Mouse (Mus musculus) midbrain, embryonic 14.5 days (tissue): ENCODE results near the gene Tle2. TPM values are rescaled to one million over a fixed set of nuclear protein-coding genes. Genes with fewer than 3 reads are reported as not detected.

Experiments used
- ATAC-seq: fragments of 200-750 bp; cut with Nextera tagmentation; 2 replicates; pipeline ENCODE4 v1.8.0; 2017; ENCODE audit warnings: moderate number of reproducible peaks, moderate library complexity; ENCODE audit not compliant: low FRiP score, low TSS enrichment
- DNase-seq: peaks from one replicate; pipeline ENCODE4 v3.0.0-alpha.2; 2015
- H3K27ac ChIP-seq: fragments of 300-500 bp; sonication (generic); replicated peaks from 2 replicates; pipeline ENCODE4 v1.5.1; 2014; ENCODE audit warnings: mild to moderate bottlenecking, low read depth, low read length, moderate library complexity
- H3K27me3 ChIP-seq: fragments of 300-500 bp; sonication (generic); 2 replicates; pipeline ENCODE4 v1.6.1; 2014; ENCODE audit warnings: low read length, control low read depth, mixed read lengths; ENCODE audit not compliant: control insufficient read depth, insufficient read depth
- H3K36me3 ChIP-seq: fragments of 300-500 bp; sonication (generic); 2 replicates; pipeline ENCODE4 v1.6.1; 2014; ENCODE audit warnings: low read length, control low read depth; ENCODE audit not compliant: control insufficient read depth, insufficient read depth
- H3K4me1 ChIP-seq: fragments of 300-500 bp; sonication (generic); 2 replicates; pipeline ENCODE4 v1.6.1; 2014; ENCODE audit warnings: mild to moderate bottlenecking, antibody characterized with exemption, low read length, control low read depth; ENCODE audit not compliant: control insufficient read depth, insufficient read depth
- H3K4me2 ChIP-seq: fragments of 300-500 bp; sonication (generic); 2 replicates; pipeline ENCODE4 v1.6.1; 2014; ENCODE audit warnings: mild to moderate bottlenecking, low read length, moderate library complexity
- H3K4me3 ChIP-seq: fragments of 300-500 bp; sonication (generic); replicated peaks from 2 replicates; pipeline ENCODE4 v1.5.1; 2014; ENCODE audit warnings: low read depth, low read length
- H3K9ac ChIP-seq: fragments of 300-500 bp; sonication (generic); replicated peaks from 2 replicates; pipeline ENCODE4 v1.6.1; 2014; ENCODE audit warnings: mild to moderate bottlenecking, low read length, moderate library complexity
- H3K9me3 ChIP-seq: fragments of 300-500 bp; sonication (generic); 2 replicates; pipeline ENCODE4 v1.6.1; 2016; ENCODE audit warnings: low read length, control low read depth, mixed read lengths; ENCODE audit not compliant: control insufficient read depth
- WGBS: fragments of 180-500 bp; shearing (Covaris S2); extraction: QIAGEN DNeasy Blood & Tissue Kit; methylation state at CpG from one replicate; pipeline ENCODE4 v1.1.7; 2014; 5-methylcytosine and 5-hydroxymethylcytosine counted together
- polyA plus RNA-seq: library from polyadenylated mRNA; unstranded; fragments of >200 nt; fragmentation: Nextera tagmentation; extraction: Ambion mirVana; gene quantifications from 2 replicates; pipeline ENCODE4 v1.2.1, GENCODE M21; 2014

Gene Tle2
- polyA plus RNA-seq, 1 experiment from 2014 or later: 20.4 TPM

GRCm38 (mm10) chr10:81601396-81601905 is 27.1 kb downstream of the Tle2 start:
- DNase-seq: no peak
- H3K4me2 ChIP-seq: peak overlapping the region; percentile 54
- peaks cover 10% of the 10 kb centered on the region; the same call in 1 of the 2 replicates for H3K27me3 ChIP-seq
- H3K4me1 ChIP-seq: peaks cover 33% of the 10 kb centered on the region
- WGBS: 12% methylated on average over 7 of the region's 7 CpGs
- no peak overlapping the region for H3K27ac ChIP-seq
- no peak for ATAC-seq
- no peaks in the 10 kb centered on the region for H3K9me3 ChIP-seq
- H3K9ac ChIP-seq: no peak overlapping the region
- H3K36me3 ChIP-seq: no peaks in the 10 kb centered on the region
- H3K4me3 ChIP-seq: no peak overlapping the region

- Histone ChIP-seq H3K36me3 (no peaks in the 10 kb centered on the region), H3K4me2 (no peak overlapping the region), H3K27me3 (peaks cover 6% of the 10 kb centered on the region; the same call in 1 of the 2 replicates), H3K9me3 (no peaks in the 10 kb centered on the region), H3K9ac (no peak overlapping the region), H3K27ac (0 out of 2 replicates have a peak overlapping the region, but pooled peaks have one; percentile 6), H3K4me1 (peaks cover 28% of the 10 kb centered on the region), H3K4me3 (no peak overlapping the region)
- peak; percentile 83 for DNase-seq
- no peak for ATAC-seq
- WGBS: 21% methylated on average over 4 of the region's 4 CpGs
Measured at GRCm38 (mm10) chr10:81602741-81603151, 28.4 kb downstream of the Tle2 start.

- no peaks in the 10 kb centered on the region for H3K36me3 ChIP-seq
- no peak overlapping the region for H3K4me3 ChIP-seq
- H3K9ac ChIP-seq: no peak overlapping the region
- no peaks in the 10 kb centered on the region for H3K9me3 ChIP-seq
- peak overlapping the region; percentile 71 for H3K4me2 ChIP-seq
- H3K4me1 ChIP-seq: peaks cover 28% of the 10 kb centered on the region
- ATAC-seq (no peak), DNase-seq (no peak)
- no peak overlapping the region for H3K27ac ChIP-seq
- peaks cover 6% of the 10 kb centered on the region; the same call in 1 of the 2 replicates for H3K27me3 ChIP-seq
- 78% methylated on average over 12 of the region's 12 CpGs for WGBS
Measured at GRCm38 (mm10) chr10:81604019-81604967, 29.9 kb downstream of the Tle2 start.

- H3K27me3 ChIP-seq: peaks cover 6% of the 10 kb centered on the region; the same call in 1 of the 2 replicates
- peak overlapping the region; percentile 49 for H3K4me3 ChIP-seq
- H3K9ac ChIP-seq: peak overlapping the region; percentile 53
- H3K27ac ChIP-seq: peak overlapping the region; percentile 92
- peak overlapping the region; percentile 71 for H3K4me2 ChIP-seq
- no peaks in the 10 kb centered on the region for H3K36me3 ChIP-seq
- no peaks in the 10 kb centered on the region for H3K9me3 ChIP-seq
- H3K4me1 ChIP-seq: peaks cover 28% of the 10 kb centered on the region
- DNase-seq (peak; percentile 96), ATAC-seq (peak; percentile 19)
- WGBS: 20% methylated on average over 29 of the region's 29 CpGs
Measured at GRCm38 (mm10) chr10:81604968-81605665, 30.8 kb downstream of the Tle2 start.

GRCm38 (mm10) chr10:81605666-81605973 is 31.3 kb downstream of the Tle2 start:
- no peak for DNase-seq
- WGBS: 3% methylated on average over 14 of the region's 14 CpGs

GRCm38 (mm10) chr10:81605974-81606751 is 31.8 kb downstream of the Tle2 start, which contains the start of gene BC025920:
Gene BC025920 (plus strand): TSS chr10:81606270.
- H3K4me2 ChIP-seq: peak within 1 kb of the TSS; percentile 85
- H3K36me3 ChIP-seq: no peaks in the 10 kb centered on the region
- H3K9ac ChIP-seq: peak within 1 kb of the TSS; percentile 54
- ATAC-seq: peak; percentile 89
- WGBS: under 1% methylated on average over 39 of the region's 39 CpGs
- no peaks in the 10 kb centered on the region for H3K9me3 ChIP-seq
- H3K27ac ChIP-seq: peak within 1 kb of the TSS; percentile 92
- peak within 1 kb of the TSS; percentile 49 for H3K4me3 ChIP-seq
- H3K27me3 ChIP-seq: peaks cover 6% of the 10 kb centered on the region; the same call in 1 of the 2 replicates
- peak; percentile 97 for DNase-seq
- H3K4me1 ChIP-seq: peaks cover 23% of the 10 kb centered on the region

More at GRCm38 (mm10) chr10:81605666-81605973, 31.3 kb downstream of the Tle2 start:
- no peaks in the 10 kb centered on the region for H3K36me3 ChIP-seq
- peaks cover 27% of the 10 kb centered on the region for H3K4me1 ChIP-seq
- H3K9ac ChIP-seq: peak overlapping the region; percentile 53
- H3K4me2 ChIP-seq: peak overlapping the region; percentile 71
- peak overlapping the region; percentile 92 for H3K27ac ChIP-seq
- peak overlapping the region; percentile 49 for H3K4me3 ChIP-seq
- H3K27me3 ChIP-seq: peaks cover 6% of the 10 kb centered on the region; the same call in 1 of the 2 replicates
- H3K9me3 ChIP-seq: no peaks in the 10 kb centered on the region
- ATAC-seq: peak; percentile 4; the same call in 1 of the 2 replicates

GRCm38 (mm10) chr10:81608308-81608707 is 33.9 kb downstream of the Tle2 start:
- Histone ChIP-seq H3K9me3 (no peaks in the 10 kb centered on the region), H3K9ac (no peak overlapping the region), H3K4me1 (peaks cover 12% of the 10 kb centered on the region; the same call in 1 of the 2 replicates), H3K4me2 (no peak overlapping the region), H3K4me3 (no peak overlapping the region), H3K27ac (no peak overlapping the region), H3K27me3 (no peaks in the 10 kb centered on the region), H3K36me3 (no peaks in the 10 kb centered on the region)
- no peak for DNase-seq
- 95% methylated on average over 1 of the region's 1 CpGs for WGBS
- no peak for ATAC-seq

GRCm38 (mm10) chr10:81612779-81613178 is 38.4 kb downstream of the Tle2 start:
- H3K4me3 ChIP-seq: no peak overlapping the region
- H3K4me2 ChIP-seq: no peak overlapping the region
- H3K27ac ChIP-seq: no peak overlapping the region
- 78% methylated on average over 3 of the region's 3 CpGs for WGBS
- no peak overlapping the region for H3K9ac ChIP-seq
- H3K4me1 ChIP-seq: no peaks in the 10 kb centered on the region
- no peaks in the 10 kb centered on the region for H3K9me3 ChIP-seq
- no peaks in the 10 kb centered on the region for H3K36me3 ChIP-seq
- no peak for DNase-seq
- no peak for ATAC-seq
- no peaks in the 10 kb centered on the region for H3K27me3 ChIP-seq
